Mouse (Mus musculus) cortical plate, adult 2 months (tissue): Measurements from ENCODE around the gene Rhou.

Experiments used
- CTCF ChIP-seq: fragments of 200-500 bp; IDR thresholded peaks from 2 replicates; pipeline ENCODE4 v1.5.1; 2011; ENCODE audit warnings: mild to moderate bottlenecking, control low read depth, low read length; ENCODE audit not compliant: insufficient read depth; ENCODE audit errors: extremely low read depth
- POLR2A ChIP-seq: fragments of 200-500 bp; IDR thresholded peaks from 2 replicates; pipeline ENCODE4 v1.6.1; 2011; ENCODE audit warnings: mild to moderate bottlenecking, low read length, control low read depth; ENCODE audit not compliant: insufficient read depth; ENCODE audit errors: extremely low read depth

DNA sequence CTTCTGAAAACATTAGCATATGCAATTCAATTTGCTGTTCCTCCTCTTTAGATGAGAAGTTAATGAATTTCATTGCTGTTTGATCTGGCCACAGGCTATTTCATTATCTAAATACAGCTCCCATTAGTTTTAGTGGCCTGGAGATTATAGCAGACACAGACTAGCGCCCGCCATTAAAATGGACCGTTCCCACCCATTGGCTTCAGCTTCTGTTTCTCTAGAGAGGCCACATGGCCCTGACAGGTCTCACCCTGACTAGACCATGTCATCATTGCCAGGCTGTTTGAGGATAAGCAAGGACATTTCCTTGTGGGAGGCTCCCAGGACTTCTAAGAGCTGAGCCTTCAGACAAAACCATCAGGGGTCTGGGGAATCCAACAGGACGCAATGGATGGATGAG, 31.7 kb downstream of the Rhou start:
- TF ChIP-seq CTCF (no peak), POLR2A (no peak)
